Mouse (Mus musculus) heart, adult 2 months (tissue): ENCODE data around the gene Bhlha15.

Experiments
- CTCF ChIP-seq: fragments of 200-600 bp; IDR thresholded peaks from 2 replicates; pipeline ENCODE4 v1.8.1; 2022; ENCODE audit warnings: antibody characterized with exemption, mild to moderate bottlenecking, moderate library complexity
- EP300 ChIP-seq: fragments of 200-500 bp; IDR thresholded peaks from 2 replicates; pipeline ENCODE4 v1.6.1; 2011; ENCODE audit warnings: low read depth, low read length, control low read depth; ENCODE audit not compliant: insufficient read depth
- POLR2A ChIP-seq: fragments of 200-500 bp; IDR thresholded peaks from 2 replicates; pipeline ENCODE4 v1.6.1; 2011; ENCODE audit warnings: mild to moderate bottlenecking, low read depth, low read length, control low read depth; ENCODE audit not compliant: insufficient read depth

- TF ChIP-seq CTCF (no peak), POLR2A (no peak), EP300 (no peak)
These were observed 42.4 kb downstream of the Bhlha15 start for GRCm38 (mm10) chr5:144232531-144232930.
